9 mouse cellular contexts compared by ENCODE assay signal in the genomic region with DNA sequence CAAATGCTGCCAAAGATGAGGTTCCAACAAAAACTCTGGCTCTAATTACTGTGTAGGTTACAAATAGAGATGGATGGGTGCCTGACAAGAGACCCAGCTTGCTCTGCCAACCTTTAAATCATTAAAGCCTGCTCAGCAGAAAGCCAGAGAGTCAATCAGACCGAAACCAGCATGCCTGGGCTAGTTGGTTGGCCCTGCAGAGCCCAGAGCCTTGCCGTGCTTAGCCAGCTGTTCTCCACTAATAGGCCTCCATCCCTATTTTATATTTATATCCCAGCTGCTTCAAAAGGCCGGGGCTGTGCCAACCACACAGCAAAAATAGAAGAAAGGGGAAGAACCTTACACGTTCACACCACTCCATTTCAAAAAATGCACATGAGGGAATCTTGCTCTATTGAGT. TPM values are rescaled to one million over a fixed set of nuclear protein-coding genes. Genes with fewer than 3 reads are reported as not detected.
DNase-seq lines count a peak whose midpoint lies in the region; ATAC-seq and TF ChIP-seq lines count a peak whose summit lies in the region.
"Had no signal": no experiment of that assay in that cellular context is flagged by ENCODE, and none has a peak within 500 bp of the region (broad histone marks: within the 10 kb centered on the region; RNA-seq: fewer than 3 reads in every experiment).

No protein-coding gene starts in this region.

- TF ChIP-seq CTCF in stomach, postnatal 0 days (IDR thresholded peaks at IDR 0.05; ENCODE audit: low read depth): no peak

- no peaks in the 10 kb centered on the region for H3K36me3 ChIP-seq in forebrain, embryonic 15.5 days
- no peaks in the 10 kb centered on the region for H3K36me3 ChIP-seq in forebrain, embryonic 11.5 days (ENCODE audit: control insufficient read depth, insufficient read depth, low read length)
- H3K36me3 ChIP-seq in midbrain, embryonic 15.5 days (replicated peaks): no peaks in the 10 kb centered on the region
- no peaks in the 10 kb centered on the region for H3K36me3 ChIP-seq in midbrain, embryonic 11.5 days (ENCODE audit: control insufficient read depth, insufficient read depth, low read length)
- no peaks in the 10 kb centered on the region for H3K36me3 ChIP-seq in stomach, postnatal 0 days (ENCODE audit: control insufficient read depth, insufficient read depth, low read length)
- H3K36me3 ChIP-seq: embryonic facial prominence, embryonic 12.5 days had no signal

- 0 out of 2 replicates have a peak overlapping the region, but pooled peaks have one; percentile 27 for H3K27ac ChIP-seq in forebrain, embryonic 15.5 days (replicated peaks)
- no peak overlapping the region for H3K27ac ChIP-seq in forebrain, embryonic 11.5 days (ENCODE audit: low read depth, low read length)
- H3K27ac ChIP-seq in midbrain, embryonic 15.5 days: no peak overlapping the region
- H3K27ac ChIP-seq in midbrain, embryonic 11.5 days (ENCODE audit: low read depth, low read length): no peak overlapping the region
- H3K27ac ChIP-seq in stomach, postnatal 0 days (replicated peaks): no peak overlapping the region
- H3K27ac ChIP-seq: embryonic facial prominence, embryonic 12.5 days had no signal

- WGBS in forebrain, embryonic 15.5 days: 52% methylated on average over 4 of the region's 4 CpGs
- 75% methylated on average over 4 of the region's 4 CpGs for WGBS in forebrain, embryonic 11.5 days
- 67% methylated on average over 4 of the region's 4 CpGs for WGBS in midbrain, embryonic 15.5 days
- WGBS in midbrain, embryonic 11.5 days: 83% methylated on average over 4 of the region's 4 CpGs
- WGBS in stomach, postnatal 0 days: 42% methylated on average over 4 of the region's 4 CpGs

- no peak overlapping the region for H3K4me3 ChIP-seq in forebrain, embryonic 15.5 days
- H3K4me3 ChIP-seq in forebrain, embryonic 11.5 days (ENCODE audit: low read depth, low read length): no peak overlapping the region
- no peak overlapping the region for H3K4me3 ChIP-seq in midbrain, embryonic 15.5 days
- H3K4me3 ChIP-seq in midbrain, embryonic 11.5 days (ENCODE audit: low read depth, low read length): no peak overlapping the region
- no peak overlapping the region for H3K4me3 ChIP-seq in stomach, postnatal 0 days (ENCODE audit: low read depth, low read length)
- H3K4me3 ChIP-seq: embryonic facial prominence, embryonic 12.5 days had no signal

- H3K9ac ChIP-seq in forebrain, embryonic 15.5 days (replicated peaks): no peak overlapping the region
- no peak overlapping the region for H3K9ac ChIP-seq in forebrain, embryonic 11.5 days (ENCODE audit: low read length)
- H3K9ac ChIP-seq in midbrain, embryonic 15.5 days: no peak overlapping the region
- no peak overlapping the region for H3K9ac ChIP-seq in midbrain, embryonic 11.5 days (ENCODE audit: low read length)
- no peak overlapping the region for H3K9ac ChIP-seq in stomach, postnatal 0 days (ENCODE audit: low read length)
- H3K9ac ChIP-seq: embryonic facial prominence, embryonic 12.5 days had no signal

- no peaks in the 10 kb centered on the region for H3K9me3 ChIP-seq in forebrain, embryonic 15.5 days
- H3K9me3 ChIP-seq in forebrain, embryonic 11.5 days (ENCODE audit: control insufficient read depth, low read length): no peaks in the 10 kb centered on the region
- no peaks in the 10 kb centered on the region for H3K9me3 ChIP-seq in midbrain, embryonic 15.5 days
- H3K9me3 ChIP-seq in midbrain, embryonic 11.5 days (ENCODE audit: control insufficient read depth, low read length): no peaks in the 10 kb centered on the region
- H3K9me3 ChIP-seq in stomach, postnatal 0 days (ENCODE audit: control insufficient read depth, low read length): no peaks in the 10 kb centered on the region
- H3K9me3 ChIP-seq: embryonic facial prominence, embryonic 12.5 days had no signal

- no peaks in the 10 kb centered on the region for H3K27me3 ChIP-seq in forebrain, embryonic 15.5 days
- no peaks in the 10 kb centered on the region for H3K27me3 ChIP-seq in forebrain, embryonic 11.5 days (ENCODE audit: control insufficient read depth, insufficient read depth, low read length)
- no peaks in the 10 kb centered on the region for H3K27me3 ChIP-seq in midbrain, embryonic 15.5 days (replicated peaks)
- H3K27me3 ChIP-seq in midbrain, embryonic 11.5 days (ENCODE audit: control insufficient read depth, insufficient read depth, low read length): no peaks in the 10 kb centered on the region
- H3K27me3 ChIP-seq in stomach, postnatal 0 days (ENCODE audit: control insufficient read depth, insufficient read depth, low read length): no peaks in the 10 kb centered on the region
- H3K27me3 ChIP-seq: embryonic facial prominence, embryonic 12.5 days had no signal

- H3K4me2 ChIP-seq in forebrain, embryonic 15.5 days (replicated peaks): no peak overlapping the region
- no peak overlapping the region for H3K4me2 ChIP-seq in forebrain, embryonic 11.5 days (ENCODE audit: low read depth, low read length, severe bottlenecking)
- H3K4me2 ChIP-seq in midbrain, embryonic 15.5 days: no peak overlapping the region
- H3K4me2 ChIP-seq in midbrain, embryonic 11.5 days: no peak overlapping the region
- H3K4me2 ChIP-seq in stomach, postnatal 0 days (replicated peaks; ENCODE audit: low read depth): no peak overlapping the region
- H3K4me2 ChIP-seq: embryonic facial prominence, embryonic 12.5 days had no signal

- peak; percentile 30 for TF ChIP-seq EP300 in stomach, postnatal 0 days (optimal IDR thresholded peaks at IDR 0.05)

- H3K4me1 ChIP-seq in forebrain, embryonic 15.5 days: 0 out of 2 replicates have a peak, but pooled peaks cover 4% of the 10 kb centered on the region
- H3K4me1 ChIP-seq in forebrain, embryonic 11.5 days (replicated peaks; ENCODE audit: control insufficient read depth, insufficient read depth, low read length): no peaks in the 10 kb centered on the region; the same call in 1 of the 2 replicates
- H3K4me1 ChIP-seq in midbrain, embryonic 15.5 days: peaks cover 8% of the 10 kb centered on the region; the same call in 1 of the 2 replicates
- peaks cover 4% of the 10 kb centered on the region; the same call in 1 of the 2 replicates for H3K4me1 ChIP-seq in midbrain, embryonic 11.5 days (ENCODE audit: control insufficient read depth, insufficient read depth, low read length)
- H3K4me1 ChIP-seq in stomach, postnatal 0 days (replicated peaks; ENCODE audit: control insufficient read depth, insufficient read depth): no peaks in the 10 kb centered on the region

- DNase-seq in forebrain, embryonic 11.5 days (ENCODE audit: low spot score): no peak
- DNase-seq in midbrain, embryonic 11.5 days (ENCODE audit: low spot score, missing footprints): no peak
- peak; percentile 28 to 34 for DNase-seq in gastrocnemius, postnatal 36 days
- DNase-seq in stomach, postnatal 0 days (ENCODE audit: low spot score): no peak
- no peak for DNase-seq in cerebellum, postnatal 14 days

- ATAC-seq in forebrain, embryonic 15.5 days (replicated peaks): no peak
- no peak for ATAC-seq in forebrain, embryonic 11.5 days (replicated peaks; ENCODE audit: low FRiP score)
- peak; percentile 69 for ATAC-seq in midbrain, embryonic 15.5 days (replicated peaks)
- ATAC-seq in midbrain, embryonic 11.5 days (ENCODE audit: low FRiP score): no peak
- no peak for ATAC-seq in stomach, postnatal 0 days (ENCODE audit: low FRiP score, low TSS enrichment)
- ATAC-seq in activated CD4-positive, CD25-positive, alpha-beta regulatory T cell, adult 4 months: no peak

- intact Hi-C loops in gastrocnemius, postnatal 36 days (cut with DNase I): no loop called here

RNA-seq across cellular contexts. Expression of a gene that starts 2.9 kb away (rescaled TPM):
- polyA plus RNA-seq in forebrain, embryonic 15.5 days (2015; fragmentation: Nextera tagmentation; extraction: Ambion mirVana): 0.45 and 0.55 TPM in 2 replicates
- 0.48 and 0.72 TPM in 2 replicates for polyA plus RNA-seq in forebrain, embryonic 11.5 days (2014; fragmentation: Nextera tagmentation; extraction: Ambion mirVana)
- polyA plus RNA-seq in midbrain, embryonic 15.5 days (2015; fragmentation: Nextera tagmentation; extraction: Ambion mirVana): 0.68 and 1.1 TPM in 2 replicates
- polyA plus RNA-seq in midbrain, embryonic 11.5 days (2014; fragmentation: Nextera tagmentation; extraction: Ambion mirVana): 0.25 and 0.31 TPM in 2 replicates
- total RNA-seq in gastrocnemius, postnatal 36 days (2021): 1 to 10 TPM in 1 of 2 experiments, under 1 TPM in 1; 0.23 to 1.2 TPM
- polyA plus RNA-seq in stomach, postnatal 0 days (2015; fragmentation: Nextera tagmentation; extraction: Ambion mirVana): 0.29 and 0.30 TPM in 2 replicates
- polyA plus RNA-seq in activated CD4-positive, CD25-positive, alpha-beta regulatory T cell, adult 4 months (2017; shearing (Covaris generic)): 10 to 100 TPM in 1 of 2 experiments, 1 to 10 TPM in 1; 8.3 to 11.5 TPM

Comparison
In these comparisons a context has a peak if more than half of its experiments do, and no peak if none do; other contexts are left out.
1. DNase-seq: peak in gastrocnemius, postnatal 36 days (2 of 2); none in forebrain, embryonic 11.5 days (single experiment), midbrain, embryonic 11.5 days (single experiment), stomach, postnatal 0 days (single experiment) and cerebellum, postnatal 14 days (0 of 2).